ENCODE assay signal across 20 mouse cellular contexts in the genomic region with DNA sequence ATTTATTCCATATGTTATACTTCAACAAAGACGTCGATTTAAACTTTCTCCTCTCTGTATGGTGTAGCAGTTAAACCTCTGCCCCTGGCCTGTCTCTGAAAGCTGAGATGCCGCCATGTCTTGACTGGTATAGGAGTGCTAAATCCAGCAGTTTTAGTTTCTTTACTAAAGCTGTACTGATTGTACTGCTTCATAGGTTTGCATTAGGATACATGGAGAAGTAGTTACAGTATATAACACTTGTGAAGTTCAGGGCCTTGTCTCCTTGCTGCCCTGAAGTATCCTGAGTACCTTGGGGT. TPM values are rescaled to one million over a fixed set of nuclear protein-coding genes. Genes with fewer than 3 reads are reported as not detected.
DNase-seq lines count a peak whose midpoint lies in the region; ATAC-seq and TF ChIP-seq lines count a peak whose summit lies in the region.
"Had no signal": no experiment of that assay in that cellular context is flagged by ENCODE, and none has a peak within 500 bp of the region (broad histone marks: within the 10 kb centered on the region; RNA-seq: fewer than 3 reads in every experiment).

No protein-coding gene starts in this region.

- no peaks in the 10 kb centered on the region for H3K36me3 ChIP-seq in forebrain, embryonic 11.5 days (ENCODE audit: control insufficient read depth, insufficient read depth, low read length)
- H3K36me3 ChIP-seq in forebrain, embryonic 16.5 days (ENCODE audit: control insufficient read depth, insufficient read depth), result no peaks in the 10 kb centered on the region
- no peaks in the 10 kb centered on the region for H3K36me3 ChIP-seq in neural tube, embryonic 15.5 days
- H3K36me3 ChIP-seq in midbrain, embryonic 14.5 days (ENCODE audit: control insufficient read depth, insufficient read depth, low read length), result no peaks in the 10 kb centered on the region
- H3K36me3 ChIP-seq: heart, embryonic 13.5 days; limb, embryonic 13.5 days; liver, embryonic 13.5 days; lung, embryonic 15.5 days had no signal

- TF ChIP-seq CTCF in cerebellum, adult 2 months (IDR thresholded peaks at IDR 0.05; ENCODE audit: borderline replicate concordance, insufficient read depth, low read depth, low read length), result no peak

- WGBS in forebrain, embryonic 11.5 days, result 47% methylated on average over 3 of the region's 3 CpGs
- 39% methylated on average over 3 of the region's 3 CpGs for WGBS in forebrain, embryonic 16.5 days
- WGBS in neural tube, embryonic 15.5 days, result 29% methylated on average over 3 of the region's 3 CpGs
- WGBS in midbrain, embryonic 14.5 days, result 27% methylated on average over 3 of the region's 3 CpGs
- 61% methylated on average over 3 of the region's 3 CpGs for WGBS in cerebellum, adult 2 months

- H3K9me3 ChIP-seq in forebrain, embryonic 11.5 days (ENCODE audit: control insufficient read depth, low read length), result no peaks in the 10 kb centered on the region
- no peaks in the 10 kb centered on the region for H3K9me3 ChIP-seq in forebrain, embryonic 16.5 days (ENCODE audit: control insufficient read depth, low read length)
- no peaks in the 10 kb centered on the region for H3K9me3 ChIP-seq in neural tube, embryonic 15.5 days (replicated peaks)
- no peaks in the 10 kb centered on the region for H3K9me3 ChIP-seq in midbrain, embryonic 14.5 days (ENCODE audit: control insufficient read depth, low read length)
- H3K9me3 ChIP-seq: heart, embryonic 13.5 days; limb, embryonic 13.5 days; liver, embryonic 13.5 days; lung, embryonic 15.5 days had no signal

- 0 out of 2 replicates have a peak, but pooled peaks have one; percentile 55 for ATAC-seq in forebrain, embryonic 11.5 days (replicated peaks; ENCODE audit: low FRiP score)
- no peak for ATAC-seq in forebrain, embryonic 16.5 days
- no peak for ATAC-seq in neural tube, embryonic 15.5 days (ENCODE audit: low FRiP score)
- no peak for ATAC-seq in midbrain, embryonic 14.5 days (ENCODE audit: low FRiP score, low TSS enrichment)
- ATAC-seq: inflammation-experienced regulatory T-cells, adult 6 months had no signal

- H3K4me3 ChIP-seq in forebrain, embryonic 11.5 days (ENCODE audit: low read depth, low read length), result no peak overlapping the region
- no peak overlapping the region for H3K4me3 ChIP-seq in forebrain, embryonic 16.5 days (replicated peaks; ENCODE audit: low read length)
- H3K4me3 ChIP-seq in neural tube, embryonic 15.5 days (replicated peaks), result no peak overlapping the region
- no peak overlapping the region for H3K4me3 ChIP-seq in midbrain, embryonic 14.5 days (replicated peaks; ENCODE audit: low read depth, low read length)
- H3K4me3 ChIP-seq in cerebellum, adult 2 months (replicated peaks; ENCODE audit: insufficient read depth, low read depth, low read length), result no peak overlapping the region
- H3K4me3 ChIP-seq: heart, embryonic 13.5 days; limb, embryonic 13.5 days; liver, embryonic 13.5 days; lung, embryonic 15.5 days had no signal

- TF ChIP-seq POLR2A in cerebellum, adult 2 months (IDR thresholded peaks at IDR 0.05; ENCODE audit: borderline replicate concordance, insufficient read depth, low read length), result no peak

- no peak overlapping the region for H3K4me2 ChIP-seq in forebrain, embryonic 11.5 days (ENCODE audit: low read depth, low read length, severe bottlenecking)
- no peak overlapping the region for H3K4me2 ChIP-seq in forebrain, embryonic 16.5 days (ENCODE audit: low read length)
- no peak overlapping the region for H3K4me2 ChIP-seq in neural tube, embryonic 15.5 days
- no peak overlapping the region for H3K4me2 ChIP-seq in midbrain, embryonic 14.5 days (ENCODE audit: low read length)
- H3K4me2 ChIP-seq: heart, embryonic 13.5 days; limb, embryonic 13.5 days; liver, embryonic 13.5 days; lung, embryonic 15.5 days had no signal

- H3K27ac ChIP-seq in forebrain, embryonic 11.5 days (ENCODE audit: low read depth, low read length), result peak overlapping the region; percentile 53; the same call in 1 of the 2 replicates
- H3K27ac ChIP-seq in forebrain, embryonic 16.5 days (ENCODE audit: low read length), result no peak overlapping the region
- no peak overlapping the region for H3K27ac ChIP-seq in neural tube, embryonic 15.5 days (replicated peaks)
- H3K27ac ChIP-seq in midbrain, embryonic 14.5 days (replicated peaks; ENCODE audit: low read depth, low read length), result peak overlapping the region; percentile 70
- H3K27ac ChIP-seq in cerebellum, adult 2 months (ENCODE audit: insufficient read depth, low read length), result no peak overlapping the region
- H3K27ac ChIP-seq: heart, embryonic 13.5 days; limb, embryonic 13.5 days; liver, embryonic 13.5 days; lung, embryonic 15.5 days had no signal

- H3K27me3 ChIP-seq in forebrain, embryonic 11.5 days (ENCODE audit: control insufficient read depth, insufficient read depth, low read length), result no peaks in the 10 kb centered on the region
- H3K27me3 ChIP-seq in forebrain, embryonic 16.5 days (replicated peaks; ENCODE audit: control insufficient read depth, insufficient read depth, low read length), result no peaks in the 10 kb centered on the region
- no peaks in the 10 kb centered on the region for H3K27me3 ChIP-seq in neural tube, embryonic 15.5 days (replicated peaks)
- H3K27me3 ChIP-seq in midbrain, embryonic 14.5 days (ENCODE audit: control insufficient read depth, insufficient read depth, low read length), result no peaks in the 10 kb centered on the region
- H3K27me3 ChIP-seq in cerebellum, adult 2 months (ENCODE audit: control insufficient read depth, insufficient read depth, low read length), result no peaks in the 10 kb centered on the region
- H3K27me3 ChIP-seq: heart, embryonic 13.5 days; limb, embryonic 13.5 days; liver, embryonic 13.5 days; lung, embryonic 15.5 days had no signal

- peaks cover 2% of the 10 kb centered on the region; the same call in 1 of the 2 replicates for H3K4me1 ChIP-seq in forebrain, embryonic 11.5 days (replicated peaks; ENCODE audit: control insufficient read depth, insufficient read depth, low read length)
- H3K4me1 ChIP-seq in forebrain, embryonic 16.5 days (replicated peaks; ENCODE audit: control insufficient read depth, insufficient read depth, low read length), result peaks cover 5% of the 10 kb centered on the region
- H3K4me1 ChIP-seq in neural tube, embryonic 15.5 days, result peaks cover 2% of the 10 kb centered on the region
- peaks cover 14% of the 10 kb centered on the region for H3K4me1 ChIP-seq in midbrain, embryonic 14.5 days (ENCODE audit: control insufficient read depth, insufficient read depth, low read length)
- H3K4me1 ChIP-seq in cerebellum, adult 2 months (ENCODE audit: control insufficient read depth, insufficient read depth, low read length), result no peaks in the 10 kb centered on the region
- H3K4me1 ChIP-seq: heart, embryonic 13.5 days; limb, embryonic 13.5 days; liver, embryonic 13.5 days; lung, embryonic 15.5 days had no signal

- no peak for DNase-seq in forebrain, embryonic 11.5 days (ENCODE audit: low spot score)
- peak; percentile 13 for DNase-seq in neural tube, embryonic 10.5 days (ENCODE audit: extremely low spot score, low spot score)
- peak; percentile 8 for DNase-seq in midbrain, embryonic 14.5 days
- DNase-seq in layer of hippocampus, postnatal 10 days (ENCODE audit: low spot score in 2 of 2), result no peak
- no peak for DNase-seq in cerebellum, adult 2 months
- DNase-seq: adrenal gland, postnatal 36 days; cerebellum, adult 11-12 months; cerebellum, postnatal 25 days; heart, adult 11 months; kidney, adult 9 months; kidney, postnatal 4 days; liver, embryonic 13.5 days; lung, postnatal 4 days; thymus, postnatal 25 days had no signal

- H3K9ac ChIP-seq in forebrain, embryonic 11.5 days (ENCODE audit: low read length), result no peak overlapping the region
- no peak overlapping the region for H3K9ac ChIP-seq in forebrain, embryonic 16.5 days (replicated peaks; ENCODE audit: low read depth, low read length)
- H3K9ac ChIP-seq in neural tube, embryonic 15.5 days (replicated peaks), result no peak overlapping the region
- no peak overlapping the region for H3K9ac ChIP-seq in midbrain, embryonic 14.5 days (replicated peaks; ENCODE audit: low read length)
- H3K9ac ChIP-seq: heart, embryonic 13.5 days; limb, embryonic 13.5 days; liver, embryonic 13.5 days; lung, embryonic 15.5 days had no signal

RNA-seq across cellular contexts. Expression of gene Pak1, which starts 16.7 kb away (rescaled TPM):
- 72.2 and 87.2 TPM in 2 replicates for polyA plus RNA-seq in forebrain, embryonic 11.5 days (2014; fragmentation: Nextera tagmentation; extraction: Ambion mirVana)
- polyA plus RNA-seq in forebrain, embryonic 16.5 days (2015; fragmentation: Nextera tagmentation; extraction: Ambion mirVana), result 147 TPM in 2 replicates
- polyA plus RNA-seq in neural tube, embryonic 15.5 days (2015; fragmentation: Nextera tagmentation; extraction: Ambion mirVana), result 117 and 134 TPM in 2 replicates
- polyA plus RNA-seq in midbrain, embryonic 14.5 days (2014; fragmentation: Nextera tagmentation; extraction: Ambion mirVana), result 117 and 171 TPM in 2 replicates
- total RNA-seq in layer of hippocampus, postnatal 10 days (2021), result 100 to 1,000 TPM; 153 to 175 TPM
- polyA plus RNA-seq in cerebellum, adult 2 months (2012; rRNA removed), result 363 and 385 TPM in 2 replicates

Comparison
In these comparisons a context has a peak if more than half of its experiments do, and no peak if none do; other contexts are left out.
1. H3K27ac ChIP-seq: peak in forebrain, embryonic 11.5 days (single experiment) and midbrain, embryonic 14.5 days (single experiment); none in forebrain, embryonic 16.5 days (single experiment), neural tube, embryonic 15.5 days (single experiment) and cerebellum, adult 2 months (single experiment).
2. DNase-seq: peak in neural tube, embryonic 10.5 days (single experiment) and midbrain, embryonic 14.5 days (single experiment); none in forebrain, embryonic 11.5 days (single experiment), layer of hippocampus, postnatal 10 days (0 of 2) and cerebellum, adult 2 months (0 of 2).